ENCODE assay signal across 13 mouse cellular contexts in the genomic region with DNA sequence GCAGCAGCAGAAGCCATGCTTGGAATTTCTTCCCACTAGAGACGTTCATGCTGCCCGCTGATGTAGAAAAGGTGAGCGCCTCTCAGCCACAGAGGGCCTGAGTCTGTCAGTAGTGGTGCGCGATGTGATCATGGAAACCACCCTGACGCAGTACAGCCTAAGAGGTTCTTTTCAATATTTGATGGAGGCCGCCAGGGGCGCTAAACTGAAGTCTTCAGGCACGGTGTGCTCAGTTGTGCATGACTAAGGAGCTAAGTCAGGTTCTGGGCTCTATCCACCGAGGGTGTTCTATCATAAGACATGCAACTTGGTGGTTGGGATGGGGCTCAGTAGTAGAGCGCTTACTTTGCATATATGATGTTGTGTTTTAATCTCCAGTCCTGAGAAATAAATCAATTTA. TPM values are rescaled to one million over a fixed set of nuclear protein-coding genes. Genes with fewer than 3 reads are reported as not detected.
A peak's percentile ranks its signal among the peaks of the same experiment; 100 is the strongest.
DNase-seq lines count a peak whose midpoint lies in the region; ATAC-seq and TF ChIP-seq lines count a peak whose summit lies in the region.
"Had no signal": no experiment of that assay in that cellular context is flagged by ENCODE, and none has a peak within 500 bp of the region (broad histone marks: within the 10 kb centered on the region; RNA-seq: fewer than 3 reads in every experiment).

No protein-coding gene starts in this region.

- H3K4me2 ChIP-seq in kidney, embryonic 16.5 days (replicated peaks; ENCODE audit: low read depth, low read length) = no peak overlapping the region
- no peak overlapping the region for H3K4me2 ChIP-seq in CH12.LX (ENCODE audit: insufficient read depth, low read depth, poor library complexity, severe bottlenecking)
- H3K4me2 ChIP-seq in embryonic facial prominence, embryonic 14.5 days (ENCODE audit: low read depth, low read length) = no peak overlapping the region
- H3K4me2 ChIP-seq: limb, embryonic 12.5 days had no signal

- TF ChIP-seq CTCF in CH12.LX (conservative IDR thresholded peaks at IDR 0.05 in 1 of 2, IDR thresholded peaks at IDR 0.05 in 1 of 2; ENCODE audit: low read depth in 2 of 2, low read length in 2 of 2) = peak; percentile 47 to 71

- no peak overlapping the region for H3K27ac ChIP-seq in kidney, embryonic 16.5 days (ENCODE audit: low read length)
- peak overlapping the region; percentile 87 for H3K27ac ChIP-seq in CH12.LX (ENCODE audit: insufficient read depth, low read depth)
- H3K27ac ChIP-seq in embryonic facial prominence, embryonic 14.5 days (replicated peaks; ENCODE audit: low read depth, low read length) = no peak overlapping the region
- H3K27ac ChIP-seq: limb, embryonic 12.5 days had no signal

- no peaks in the 10 kb centered on the region for H3K4me1 ChIP-seq in kidney, embryonic 16.5 days (ENCODE audit: insufficient read depth, low read length)
- H3K4me1 ChIP-seq in CH12.LX (ENCODE audit: control insufficient read depth in 1 of 2, insufficient read depth in 2 of 2) = peaks cover 28 to 65% of the 10 kb centered on the region in 2 experiments
- no peaks in the 10 kb centered on the region for H3K4me1 ChIP-seq in embryonic facial prominence, embryonic 14.5 days (ENCODE audit: control insufficient read depth, insufficient read depth, low read length)
- H3K4me1 ChIP-seq: limb, embryonic 12.5 days had no signal

- no peaks in the 10 kb centered on the region for H3K9me3 ChIP-seq in kidney, embryonic 16.5 days (ENCODE audit: low read length)
- H3K9me3 ChIP-seq in CH12.LX (replicated peaks; ENCODE audit: low read length) = no peaks in the 10 kb centered on the region
- H3K9me3 ChIP-seq in embryonic facial prominence, embryonic 14.5 days (ENCODE audit: control insufficient read depth, low read length) = no peaks in the 10 kb centered on the region
- H3K9me3 ChIP-seq: limb, embryonic 12.5 days had no signal

- no peak for TF ChIP-seq POLR2A in CH12.LX (IDR thresholded peaks at IDR 0.05; ENCODE audit: low read depth, low read length)

- H3K36me3 ChIP-seq in kidney, embryonic 16.5 days (ENCODE audit: insufficient read depth, low read length) = no peaks in the 10 kb centered on the region
- H3K36me3 ChIP-seq in CH12.LX (replicated peaks in 1 of 2; ENCODE audit: control insufficient read depth in 1 of 2, insufficient read depth in 1 of 2, low read length in 1 of 2) = peaks cover 43 to 76% of the 10 kb centered on the region in 2 experiments
- H3K36me3 ChIP-seq in embryonic facial prominence, embryonic 14.5 days (ENCODE audit: control insufficient read depth, insufficient read depth, low read length) = no peaks in the 10 kb centered on the region
- H3K36me3 ChIP-seq: limb, embryonic 12.5 days had no signal

- peak; percentile 37 for TF ChIP-seq RAD21 in CH12.LX (IDR thresholded peaks at IDR 0.05; ENCODE audit: low read depth, low read length)

- ATAC-seq in kidney, embryonic 16.5 days (ENCODE audit: low FRiP score, low TSS enrichment) = 0 out of 2 replicates have a peak, but pooled peaks have one; percentile 9
- no peak for ATAC-seq in embryonic facial prominence, embryonic 14.5 days (ENCODE audit: low read depth)

- peaks cover 7% of the 10 kb centered on the region for H3K79me2 ChIP-seq in CH12.LX (replicated peaks; ENCODE audit: control insufficient read depth, extremely low read depth, insufficient read depth, poor library complexity, severe bottlenecking)

- no peak for DNase-seq in kidney, adult 11 months
- DNase-seq in CH12.LX (ENCODE audit: extremely low read depth) = peak; percentile 97
- DNase-seq in ES-CJ7 (ENCODE audit: low read depth, low spot score) = peak; percentile 80
- peak; percentile 19 for DNase-seq in embryonic facial prominence, embryonic 14.5 days (ENCODE audit: low spot score)
- DNase-seq in c-Kit-positive CD71-positive TER-119-positive erythroid progenitor cells, embryonic 14.5 days (ENCODE audit: low spot score) = no peak
- DNase-seq in cerebellum, adult 18-20 months = no peak
- DNase-seq: adrenal gland, postnatal 25 days; cerebellum, adult 9-10 months; gastrocnemius, postnatal 36 days; lung, postnatal 10 days; thymus, postnatal 36 days had no signal

- no peak overlapping the region for H3K4me3 ChIP-seq in kidney, embryonic 16.5 days (ENCODE audit: low read length)
- no peak overlapping the region for H3K4me3 ChIP-seq in CH12.LX (replicated peaks in 1 of 3; ENCODE audit: low read depth in 2 of 3, low read length in 2 of 3, poor library complexity in 1 of 3)
- H3K4me3 ChIP-seq in embryonic facial prominence, embryonic 14.5 days (ENCODE audit: low read depth, low read length) = no peak overlapping the region
- H3K4me3 ChIP-seq: limb, embryonic 12.5 days had no signal

- in situ Hi-C loops in CH12.LX (cut with MboI; ENCODE audit: low pct_ligation_motif_present, low pct_unique_long_range_greater_than_20kb, low sequenced_read_pairs) = no loop called here

- 0 out of 2 replicates have a peak, but pooled peaks have one; percentile 9 for TF ChIP-seq EP300 in CH12.LX (IDR thresholded peaks at IDR 0.05; ENCODE audit: low read length)

- dilution Hi-C loops in CH12.LX (cut with MboI; ENCODE audit: extremely low pct_ligation_motif_present, extremely low pct_unique_long_range_greater_than_20kb, low sequenced_read_pairs) = no loop called here

- H3K9ac ChIP-seq in kidney, embryonic 16.5 days (replicated peaks; ENCODE audit: low read length) = no peak overlapping the region
- no peak overlapping the region for H3K9ac ChIP-seq in CH12.LX (ENCODE audit: insufficient read depth, low read depth)
- H3K9ac ChIP-seq in embryonic facial prominence, embryonic 14.5 days (ENCODE audit: low read depth, low read length) = no peak overlapping the region
- H3K9ac ChIP-seq: limb, embryonic 12.5 days had no signal

- no peaks in the 10 kb centered on the region for H3K27me3 ChIP-seq in kidney, embryonic 16.5 days (ENCODE audit: insufficient read depth, low read length)
- H3K27me3 ChIP-seq in CH12.LX (replicated peaks) = no peaks in the 10 kb centered on the region
- H3K27me3 ChIP-seq in embryonic facial prominence, embryonic 14.5 days (replicated peaks; ENCODE audit: control insufficient read depth, insufficient read depth, low read length) = no peaks in the 10 kb centered on the region
- H3K27me3 ChIP-seq: limb, embryonic 12.5 days had no signal

- WGBS in kidney, embryonic 16.5 days = 60% methylated on average over 11 of the region's 11 CpGs
- 65% methylated on average over 11 of the region's 11 CpGs for WGBS in embryonic facial prominence, embryonic 14.5 days

TF ChIP-seq in CH12.LX, 34 proteins besides CTCF, POLR2A, EP300 and RAD21:
- TF ChIP-seq KAT2A (IDR thresholded peaks at IDR 0.05; ENCODE audit: insufficient replicate concordance, low read length) (no peak), HCFC1 (IDR thresholded peaks at IDR 0.05; ENCODE audit: low read depth, low read length) (no peak), IRF4 (IDR thresholded peaks at IDR 0.05; ENCODE audit: low read depth, low read length) (peak; percentile 34; the same call in 1 of the 2 replicates), MAZ (IDR thresholded peaks at IDR 0.05; ENCODE audit: low read depth, low read length) (no peak), ZMIZ1 (IDR thresholded peaks at IDR 0.05; ENCODE audit: low read depth, low read length) (no peak), PAX5 (IDR thresholded peaks at IDR 0.05; ENCODE audit: low read length) (no peak), CHD1 (IDR thresholded peaks at IDR 0.05; ENCODE audit: low read depth, low read length) (no peak), MXI1 (IDR thresholded peaks at IDR 0.05; ENCODE audit: low read depth, low read length) (no peak; the same call in 1 of the 2 replicates), ZC3H11A (IDR thresholded peaks at IDR 0.05; ENCODE audit: low read depth, low read length) (no peak), CHD2 (IDR thresholded peaks at IDR 0.05; ENCODE audit: low read length) (no peak), ELF1 (IDR thresholded peaks at IDR 0.05; ENCODE audit: low read depth, low read length) (0 out of 2 replicates have a peak, but pooled peaks have one; percentile 18), SMC3 (IDR thresholded peaks at IDR 0.05; ENCODE audit: low read depth, low read length) (peak; percentile 45), USF1 (IDR thresholded peaks at IDR 0.05; ENCODE audit: low read depth, low read length) (no peak), NRF1 (IDR thresholded peaks at IDR 0.05; ENCODE audit: low read depth, low read length) (no peak), POLR2AphosphoS2 (IDR thresholded peaks at IDR 0.05; ENCODE audit: low read depth, low read length) (no peak), MYC (IDR thresholded peaks at IDR 0.05; ENCODE audit: low read depth, low read length) (peak; percentile 73), TBP (conservative IDR thresholded peaks at IDR 0.05; ENCODE audit: low read depth, low read length) (no peak), JUND (conservative IDR thresholded peaks at IDR 0.05; ENCODE audit: low read depth, low read length) (0 out of 2 replicates have a peak, but pooled peaks have one; percentile 37), ETS1 (conservative IDR thresholded peaks at IDR 0.05; ENCODE audit: low read depth, low read length) (peak; percentile 34), JUN (IDR thresholded peaks at IDR 0.05; ENCODE audit: insufficient read depth, low read depth, low read length) (no peak), NELFE (IDR thresholded peaks at IDR 0.05; ENCODE audit: low read depth, low read length) (no peak), BHLHE40 (IDR thresholded peaks at IDR 0.05; ENCODE audit: low read depth, low read length) (peak; percentile 45; the same call in 1 of the 2 replicates), ZNF384 (IDR thresholded peaks at IDR 0.05; ENCODE audit: low read depth, low read length) (no peak), MAX (IDR thresholded peaks at IDR 0.05; ENCODE audit: low read length) (peak; percentile 46; the same call in 1 of the 2 replicates), MEF2A (IDR thresholded peaks at IDR 0.05; ENCODE audit: borderline replicate concordance, low read depth, low read length) (0 out of 2 replicates have a peak, but pooled peaks have one; percentile 35), USF2 (conservative IDR thresholded peaks at IDR 0.05; ENCODE audit: low read depth, low read length) (no peak)

RNA-seq across cellular contexts. Expression of a gene that starts 19.6 kb away (rescaled TPM):
- 0.34 and 0.58 TPM in 2 replicates for polyA plus RNA-seq in kidney, embryonic 16.5 days (2015; fragmentation: Nextera tagmentation; extraction: Ambion mirVana)
- total RNA-seq in CH12.LX (2012; rRNA removed) (23.5 and 24.9 TPM in 2 replicates), CH12.LX (2014; rRNA removed) (24.6 and 24.7 TPM in 2 replicates)
- polyA plus RNA-seq in CH12.LX (2012; ENCODE audit: insufficient read length, low read depth) = 21.8 and 27.2 TPM in 2 replicates
- 1.0 and 1.1 TPM in 2 replicates for polyA plus RNA-seq in embryonic facial prominence, embryonic 14.5 days (2014; fragmentation: Nextera tagmentation; extraction: Ambion mirVana)

Comparison
In these comparisons a context has a peak if more than half of its experiments do, and no peak if none do; other contexts are left out.
1. DNase-seq: peak in CH12.LX (single experiment), ES-CJ7 (single experiment) and embryonic facial prominence, embryonic 14.5 days (single experiment); none in kidney, adult 11 months (single experiment), c-Kit-positive CD71-positive TER-119-positive erythroid progenitor cells, embryonic 14.5 days (single experiment) and cerebellum, adult 18-20 months (0 of 2).
2. RNA of a gene that starts 19.6 kb away (polyA plus RNA-seq): 21.8 to 27.2 TPM in CH12.LX; 1.0 to 1.1 TPM in embryonic facial prominence, embryonic 14.5 days and 0.34 to 0.58 TPM in kidney, embryonic 16.5 days; every median in the first group is over 10 times any median in the second.